Mouse (Mus musculus) embryonic facial prominence, embryonic 15.5 days (tissue): Measurements from ENCODE around the gene Pcdh9. TPM values are rescaled to one million over a fixed set of nuclear protein-coding genes. Genes with fewer than 3 reads are reported as not detected.

ENCODE experiments used
- ATAC-seq: fragments of 200-750 bp; cut with Nextera tagmentation; 2 replicates; pipeline ENCODE4 v1.8.0; 2017; ENCODE audit warnings: low read depth, moderate TSS enrichment; ENCODE audit not compliant: insufficient number of reproducible peaks, low FRiP score, low TSS enrichment
- H3K27ac ChIP-seq: fragments of 300-500 bp; sonication (generic); replicated peaks from 2 replicates; pipeline ENCODE4 v1.5.1; 2015; ENCODE audit warnings: mild to moderate bottlenecking, inconsistent platforms
- H3K27me3 ChIP-seq: fragments of 300-500 bp; sonication (generic); 2 replicates; pipeline ENCODE4 v1.6.1; 2015; ENCODE audit warnings: inconsistent platforms
- H3K36me3 ChIP-seq: fragments of 300-500 bp; sonication (generic); 2 replicates; pipeline ENCODE4 v1.6.1; 2015; ENCODE audit warnings: mild to moderate bottlenecking, inconsistent platforms
- H3K4me1 ChIP-seq: fragments of 300-500 bp; sonication (generic); 2 replicates; pipeline ENCODE4 v1.6.1; 2015; ENCODE audit warnings: inconsistent platforms
- H3K4me2 ChIP-seq: fragments of 300-500 bp; sonication (generic); replicated peaks from 2 replicates; pipeline ENCODE4 v1.6.1; 2015; ENCODE audit warnings: mild to moderate bottlenecking, inconsistent platforms
- H3K4me3 ChIP-seq: fragments of 300-500 bp; sonication (generic); replicated peaks from 2 replicates; pipeline ENCODE4 v1.5.1; 2015; ENCODE audit warnings: mild to moderate bottlenecking, inconsistent platforms
- H3K9ac ChIP-seq: fragments of 300-500 bp; sonication (generic); 2 replicates; pipeline ENCODE4 v1.6.1; 2015; ENCODE audit warnings: inconsistent platforms
- H3K9me3 ChIP-seq: fragments of 300-500 bp; sonication (generic); replicated peaks from 2 replicates; pipeline ENCODE4 v1.6.1; 2016; ENCODE audit warnings: inconsistent platforms
- WGBS: fragments of 180-500 bp; shearing (Covaris S2); methylation state at CpG from one replicate; pipeline ENCODE4 v1.1.7; 2015; 5-methylcytosine and 5-hydroxymethylcytosine counted together
- polyA plus RNA-seq: library from polyadenylated mRNA; unstranded; fragments of >200 nt; fragmentation: Nextera tagmentation; extraction: Ambion mirVana; gene quantifications from 2 replicates; pipeline ENCODE4 v1.2.1, GENCODE M21; 2015

Pcdh9 gene
- polyA plus RNA-seq, 1 experiment from 2014 or later, result 58.5 TPM

DNA sequence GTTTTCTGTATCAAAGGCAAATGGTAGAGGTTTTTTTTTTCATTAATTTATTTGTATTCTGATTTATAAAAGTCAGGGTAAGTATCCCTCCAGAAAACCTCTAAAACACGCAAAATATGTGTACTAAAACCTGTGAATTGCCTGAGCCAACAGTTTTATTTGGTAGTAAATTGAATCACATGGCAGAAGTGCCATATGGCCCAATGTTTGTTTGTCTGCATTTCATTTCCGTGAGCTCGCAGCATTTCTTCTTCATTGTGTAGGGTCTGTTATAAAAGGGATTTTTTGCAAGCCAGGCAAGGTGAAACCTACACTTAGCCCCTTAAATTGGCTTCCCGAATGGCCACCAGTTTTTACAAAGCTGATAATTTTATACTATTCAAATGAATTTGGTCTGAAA lies 104.2 kb downstream of the Pcdh9 start:
- no peak overlapping the region for H3K27ac ChIP-seq
- no peak overlapping the region for H3K9ac ChIP-seq
- WGBS, result 59% methylated on average over 4 of the region's 4 CpGs
- no peak overlapping the region for H3K4me2 ChIP-seq
- H3K27me3 ChIP-seq, result no peaks in the 10 kb centered on the region
- no peaks in the 10 kb centered on the region for H3K36me3 ChIP-seq
- H3K4me1 ChIP-seq, result no peaks in the 10 kb centered on the region
- no peaks in the 10 kb centered on the region for H3K9me3 ChIP-seq
- no peak for ATAC-seq
- no peak overlapping the region for H3K4me3 ChIP-seq

DNA sequence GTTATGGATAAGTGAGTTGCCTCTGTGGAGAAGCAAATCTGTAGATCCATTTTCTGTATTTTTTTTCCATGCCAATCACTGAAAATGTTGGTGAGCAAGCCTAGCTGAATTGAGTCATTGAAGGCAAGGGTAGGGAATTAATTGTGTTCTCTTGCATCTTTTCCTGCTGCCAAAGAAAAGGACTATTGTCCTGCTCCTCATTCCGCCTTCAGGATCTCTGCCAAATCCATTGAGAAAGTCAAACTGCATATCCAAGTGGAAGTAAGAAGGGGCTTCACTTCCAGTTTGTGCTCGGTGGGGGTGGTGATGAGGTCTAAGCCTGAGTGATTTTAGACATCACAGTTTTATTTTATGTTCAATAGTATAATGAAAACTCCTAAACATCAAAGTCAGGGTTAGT lies 105.4 kb downstream of the Pcdh9 start:
- WGBS, result 62% methylated on average over 2 of the region's 2 CpGs
- no peak for ATAC-seq
- H3K9me3 ChIP-seq, result no peaks in the 10 kb centered on the region
- H3K4me1 ChIP-seq, result no peaks in the 10 kb centered on the region
- H3K36me3 ChIP-seq, result no peaks in the 10 kb centered on the region
- H3K4me2 ChIP-seq, result no peak overlapping the region
- no peak overlapping the region for H3K4me3 ChIP-seq
- no peaks in the 10 kb centered on the region for H3K27me3 ChIP-seq
- no peak overlapping the region for H3K9ac ChIP-seq
- H3K27ac ChIP-seq, result no peak overlapping the region

DNA sequence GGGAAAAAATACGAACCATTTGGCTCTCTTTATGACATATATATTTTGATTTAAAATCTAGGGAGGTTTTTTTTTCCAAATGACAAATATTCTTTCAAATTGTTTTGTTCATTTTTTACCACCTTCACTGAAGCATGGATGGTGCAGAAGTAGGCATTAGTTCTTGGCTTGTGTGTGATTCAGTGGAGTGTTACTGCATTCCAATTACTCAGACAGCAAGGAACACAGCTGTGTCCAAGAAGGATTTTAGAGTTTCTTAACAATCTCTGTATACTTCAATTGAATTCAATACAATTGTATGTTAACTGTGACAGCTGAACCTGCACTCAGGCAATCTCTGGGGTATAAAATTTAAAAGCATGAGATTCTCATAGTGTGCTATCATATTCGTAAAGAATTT lies 127.6 kb downstream of the Pcdh9 start:
- no peaks in the 10 kb centered on the region for H3K9me3 ChIP-seq
- no peaks in the 10 kb centered on the region for H3K4me1 ChIP-seq
- H3K27ac ChIP-seq, result no peak overlapping the region
- H3K4me2 ChIP-seq, result no peak overlapping the region
- no peaks in the 10 kb centered on the region for H3K36me3 ChIP-seq
- WGBS, result 58% methylated on average over 2 of the region's 2 CpGs
- no peaks in the 10 kb centered on the region for H3K27me3 ChIP-seq
- no peak overlapping the region for H3K4me3 ChIP-seq
- ATAC-seq, result no peak
- H3K9ac ChIP-seq, result no peak overlapping the region

DNA sequence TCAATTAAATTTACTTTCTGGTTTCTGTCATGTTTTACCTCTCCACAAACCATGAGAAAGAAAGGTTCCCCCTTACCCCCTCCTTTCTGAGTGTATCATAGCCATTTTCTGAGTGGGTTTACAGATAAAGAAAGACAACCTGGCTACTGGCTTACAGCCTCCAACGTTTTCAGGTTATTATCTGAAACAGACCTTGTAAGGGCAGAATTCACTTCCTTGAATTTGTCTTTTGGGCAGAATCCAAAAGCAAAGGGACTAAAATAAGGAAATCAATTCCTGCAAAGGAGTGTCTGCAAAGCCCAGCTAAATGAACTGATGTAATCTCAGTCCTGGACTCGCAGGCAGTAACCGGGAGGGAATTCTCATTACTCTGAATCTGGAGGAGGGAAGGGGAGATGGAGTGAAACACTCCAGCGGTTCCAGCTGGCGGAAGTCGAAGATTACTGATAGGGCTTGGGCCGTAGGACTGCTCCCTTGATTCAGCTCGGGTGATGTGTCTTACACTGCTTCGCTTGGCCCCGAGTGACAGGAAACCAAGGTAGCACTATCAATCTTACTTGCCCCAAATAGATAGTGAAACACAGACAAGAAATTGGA lies 156.3 kb downstream of the Pcdh9 start:
- WGBS, result 62% methylated on average over 10 of the region's 10 CpGs
- Histone ChIP-seq H3K36me3 (no peaks in the 10 kb centered on the region), H3K9me3 (no peaks in the 10 kb centered on the region), H3K27ac (no peak overlapping the region), H3K4me2 (no peak overlapping the region), H3K9ac (no peak overlapping the region), H3K27me3 (no peaks in the 10 kb centered on the region), H3K4me3 (no peak overlapping the region), H3K4me1 (no peaks in the 10 kb centered on the region)
- ATAC-seq, result no peak

DNA sequence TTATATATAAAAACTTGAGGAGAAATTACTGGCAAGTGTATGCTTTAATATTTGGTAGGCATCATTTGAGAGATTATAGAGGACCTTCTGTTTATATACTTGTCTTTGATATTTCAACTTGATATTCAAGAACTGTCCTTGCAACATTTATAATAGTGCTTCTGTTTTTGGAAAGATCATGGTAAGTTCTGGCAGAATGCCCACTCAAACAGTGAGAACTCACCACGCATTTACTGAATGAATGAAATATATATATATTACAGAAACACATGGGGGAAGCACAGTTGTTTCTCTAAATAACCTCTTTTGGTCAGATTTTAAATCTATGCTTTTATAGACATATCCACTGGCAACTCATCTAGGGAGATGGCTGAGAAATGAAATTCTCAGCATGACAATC lies 164.7 kb downstream of the Pcdh9 start:
- H3K36me3 ChIP-seq, result no peaks in the 10 kb centered on the region
- H3K27me3 ChIP-seq, result no peaks in the 10 kb centered on the region
- H3K9me3 ChIP-seq, result no peaks in the 10 kb centered on the region
- H3K4me3 ChIP-seq, result no peak overlapping the region
- H3K27ac ChIP-seq, result no peak overlapping the region
- 43% methylated on average over 1 of the region's 1 CpGs for WGBS
- no peaks in the 10 kb centered on the region for H3K4me1 ChIP-seq
- H3K4me2 ChIP-seq, result no peak overlapping the region
- H3K9ac ChIP-seq, result no peak overlapping the region
- ATAC-seq, result no peak

GRCm38 (mm10) chr14:93719208-93719607 lies 171.3 kb downstream of the Pcdh9 start:
- H3K36me3 ChIP-seq, result no peaks in the 10 kb centered on the region
- no peaks in the 10 kb centered on the region for H3K27me3 ChIP-seq
- no peak overlapping the region for H3K4me2 ChIP-seq
- no peaks in the 10 kb centered on the region for H3K4me1 ChIP-seq
- no peak overlapping the region for H3K4me3 ChIP-seq
- no peak overlapping the region for H3K9ac ChIP-seq
- WGBS, result 71% methylated on average over 1 of the region's 1 CpGs
- no peak for ATAC-seq
- H3K27ac ChIP-seq, result no peak overlapping the region
- no peaks in the 10 kb centered on the region for H3K9me3 ChIP-seq

DNA sequence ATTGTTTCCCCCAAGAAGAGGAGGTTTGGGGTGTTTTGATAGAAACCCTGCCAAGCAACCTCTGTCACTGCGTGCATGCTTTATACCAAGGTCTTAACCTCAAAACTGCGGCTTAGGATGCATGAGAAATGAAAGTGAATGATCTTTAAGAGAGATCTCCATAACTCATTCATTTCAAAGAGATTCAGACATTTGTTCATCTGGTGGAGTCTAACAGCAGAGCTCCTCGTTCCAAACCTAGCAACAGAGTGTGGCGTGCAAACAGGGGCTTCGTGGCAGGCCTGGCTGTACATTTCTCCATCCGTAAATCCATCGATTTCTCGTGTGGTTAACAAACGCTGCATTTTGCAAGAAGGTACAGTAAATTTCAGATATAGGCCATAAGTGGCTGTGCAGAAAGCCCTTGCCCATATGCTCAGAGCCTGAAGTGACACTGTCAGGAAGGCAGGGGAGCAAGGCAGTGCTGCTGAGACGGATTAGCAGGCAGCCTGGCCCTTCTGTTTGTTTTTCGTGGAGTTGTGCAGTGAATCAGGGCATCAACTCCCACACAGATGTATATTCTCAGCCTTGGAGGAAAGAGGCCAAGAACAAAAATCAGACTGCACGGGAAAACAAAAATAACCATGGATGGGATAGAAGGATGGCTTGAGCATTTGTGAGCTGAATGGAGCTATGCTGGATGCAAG lies 177.1 kb downstream of the Pcdh9 start:
- Histone ChIP-seq H3K27me3 (no peaks in the 10 kb centered on the region), H3K36me3 (no peaks in the 10 kb centered on the region), H3K4me1 (no peaks in the 10 kb centered on the region), H3K4me3 (no peak overlapping the region), H3K9ac (no peak overlapping the region), H3K27ac (no peak overlapping the region), H3K9me3 (no peaks in the 10 kb centered on the region), H3K4me2 (no peak overlapping the region)
- ATAC-seq, result no peak
- 74% methylated on average over 12 of the region's 12 CpGs for WGBS

GRCm38 (mm10) chr14:93708651-93709050 lies 181.8 kb downstream of the Pcdh9 start:
- 63% methylated on average over 3 of the region's 3 CpGs for WGBS

DNA sequence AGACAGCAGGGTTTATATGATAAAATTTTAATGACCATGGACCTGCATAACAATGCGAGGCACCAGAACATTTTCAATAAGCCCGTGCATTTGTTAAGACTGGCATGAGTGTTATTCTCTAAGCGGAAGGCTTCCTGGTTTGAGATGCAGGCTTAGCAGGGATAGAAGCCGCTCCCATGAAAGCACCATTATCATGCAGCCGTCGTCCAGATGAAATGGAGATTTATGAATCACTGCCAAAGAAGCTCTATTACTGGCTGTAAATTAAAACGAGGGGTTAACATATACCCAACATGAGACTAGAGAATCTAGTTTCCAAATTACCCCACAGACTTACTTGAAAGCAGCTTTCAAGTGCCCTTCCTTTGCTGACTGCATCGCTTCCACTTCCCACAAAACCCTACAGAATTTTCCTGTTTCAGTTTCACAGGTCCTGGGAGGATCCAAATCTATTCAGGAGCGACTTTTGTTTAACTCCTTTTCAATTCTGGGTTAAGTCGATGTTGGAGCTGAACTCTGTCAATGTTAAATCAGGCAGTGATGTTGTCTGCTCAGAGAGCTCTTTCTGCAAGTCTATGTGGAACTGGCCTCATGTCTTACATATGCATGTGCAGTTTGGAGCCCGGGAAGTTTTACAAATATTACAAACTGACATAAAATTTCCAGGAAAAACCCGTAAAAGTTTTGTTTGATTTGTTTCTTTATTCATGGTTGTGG lies 188.9 kb downstream of the Pcdh9 start:
- no peak overlapping the region for H3K27ac ChIP-seq
- no peak for ATAC-seq
- no peak overlapping the region for H3K4me3 ChIP-seq
- H3K9me3 ChIP-seq, result no peaks in the 10 kb centered on the region
- H3K36me3 ChIP-seq, result no peaks in the 10 kb centered on the region
- no peak overlapping the region for H3K4me2 ChIP-seq
- H3K9ac ChIP-seq, result no peak overlapping the region
- no peaks in the 10 kb centered on the region for H3K4me1 ChIP-seq
- H3K27me3 ChIP-seq, result no peaks in the 10 kb centered on the region
- 52% methylated on average over 12 of the region's 12 CpGs for whole genome bisulfite sequencing

More at GRCm38 (mm10) chr14:93708651-93709050, 181.8 kb downstream of the Pcdh9 start:
- no peaks in the 10 kb centered on the region for H3K36me3 ChIP-seq
- no peaks in the 10 kb centered on the region for H3K4me1 ChIP-seq
- no peak overlapping the region for H3K4me2 ChIP-seq
- no peak overlapping the region for H3K4me3 ChIP-seq
- no peak overlapping the region for H3K9ac ChIP-seq
- no peaks in the 10 kb centered on the region for H3K9me3 ChIP-seq
- no peak overlapping the region for H3K27ac ChIP-seq
- no peak for ATAC-seq
- H3K27me3 ChIP-seq, result no peaks in the 10 kb centered on the region

GRCm38 (mm10) chr14:93700916-93701315 lies 189.6 kb downstream of the Pcdh9 start:
- H3K4me1 ChIP-seq, result no peaks in the 10 kb centered on the region
- ATAC-seq, result no peak
- H3K27ac ChIP-seq, result no peak overlapping the region
- H3K36me3 ChIP-seq, result no peaks in the 10 kb centered on the region
- H3K27me3 ChIP-seq, result no peaks in the 10 kb centered on the region
- no peak overlapping the region for H3K4me2 ChIP-seq
- H3K9me3 ChIP-seq, result no peaks in the 10 kb centered on the region
- no peak overlapping the region for H3K4me3 ChIP-seq
- 45% methylated on average over 1 of the region's 1 CpGs for WGBS
- no peak overlapping the region for H3K9ac ChIP-seq

- Histone ChIP-seq H3K4me2 (no peak overlapping the region), H3K36me3 (no peaks in the 10 kb centered on the region), H3K27me3 (no peaks in the 10 kb centered on the region), H3K4me3 (no peak overlapping the region), H3K9ac (no peak overlapping the region), H3K9me3 (no peaks in the 10 kb centered on the region), H3K27ac (no peak overlapping the region), H3K4me1 (no peaks in the 10 kb centered on the region)
- no peak for ATAC-seq
- WGBS, result 35% methylated on average over 1 of the region's 1 CpGs
These were observed 205.8 kb downstream of the Pcdh9 start for GRCm38 (mm10) chr14:93684641-93685040.
